Mouse (Mus musculus): ENCODE measurements at regions not wholly inside any gene's neighbourhood (a gene's known extent, or its start where the extent isn't known, plus 50 kb on each side); places are given as distances from the start of the nearest gene placed in this dataset.

DNA sequence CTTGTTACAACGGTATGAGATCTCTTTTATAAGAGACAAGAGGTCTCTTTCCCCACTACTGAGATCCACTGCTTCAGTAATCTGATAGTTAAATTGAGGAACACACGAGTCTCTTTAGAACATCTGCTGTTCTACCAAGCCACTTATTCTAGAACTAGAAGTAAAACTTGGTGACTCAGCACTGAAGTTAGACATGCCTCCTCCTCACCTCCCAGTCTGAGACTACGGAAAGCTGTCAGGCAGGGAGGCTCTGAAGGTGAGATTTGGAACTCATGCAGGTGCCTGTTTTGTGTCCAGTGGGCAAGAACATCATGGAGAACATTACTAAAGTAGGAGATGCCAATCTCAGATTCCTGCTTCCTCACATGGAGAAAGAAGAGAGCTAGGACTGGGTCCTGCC, 262.6 kb downstream of the Rnf152 start:
- TF ChIP-seq CEBPB (IDR thresholded peaks at IDR 0.05; ENCODE audit: low read depth) (no peak), FOSL1 (IDR thresholded peaks at IDR 0.05; ENCODE audit: insufficient read depth, low read length, poor library complexity, severe bottlenecking) (no peak), MYOD1 (IDR thresholded peaks at IDR 0.05; ENCODE audit: control insufficient read depth, insufficient read length, low read depth) (no peak), MAX (IDR thresholded peaks at IDR 0.05) (no peak), CTCF (IDR thresholded peaks at IDR 0.05; ENCODE audit: control insufficient read depth, insufficient read depth, insufficient read length) (no peak), MYOG (IDR thresholded peaks at IDR 0.05; ENCODE audit: control insufficient read depth, extremely low read depth, insufficient read length) (no peak)
- Histone ChIP-seq H3K27me3 (ENCODE audit: control insufficient read depth, insufficient read depth, insufficient read length) (no peaks in the 10 kb centered on the region), H3K4me3 (ENCODE audit: insufficient read depth, poor library complexity, severe bottlenecking) (no peak overlapping the region)

DNA sequence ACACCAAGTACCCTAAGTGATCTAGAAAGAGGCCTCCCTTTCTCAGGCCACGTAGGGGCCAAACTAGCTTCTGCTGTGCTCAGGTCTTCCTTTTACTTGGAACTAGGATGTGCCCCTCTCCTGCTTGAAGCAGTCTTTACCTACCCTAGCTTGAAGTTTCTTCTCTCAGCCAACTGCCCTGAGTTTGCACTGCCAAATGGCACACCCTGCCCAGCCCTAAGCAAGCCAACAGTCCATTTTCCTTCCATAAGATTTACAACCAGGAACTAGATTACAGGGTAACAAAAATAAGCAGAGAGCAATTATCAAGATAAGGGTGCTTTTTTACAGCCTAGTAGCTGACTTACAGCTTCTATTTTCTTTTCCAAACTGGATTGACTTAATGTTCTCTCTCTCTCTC, 263.5 kb downstream of the Rnf152 start:
- Histone ChIP-seq H3K79me2 (ENCODE audit: control insufficient read depth, insufficient read depth) (no peaks in the 10 kb centered on the region), H3K4me3 (ENCODE audit: insufficient read depth, poor library complexity, severe bottlenecking) (no peak overlapping the region), H3K79me3 (ENCODE audit: low read depth) (no peaks in the 10 kb centered on the region), H3K27me3 (ENCODE audit: control insufficient read depth, insufficient read depth, insufficient read length) (no peaks in the 10 kb centered on the region), H3K36me3 (ENCODE audit: control insufficient read depth, insufficient read depth) (no peaks in the 10 kb centered on the region), H3ac (ENCODE audit: control insufficient read depth, insufficient read length, low read depth) (no peak overlapping the region)
- no peak for TF ChIP-seq USF1 (IDR thresholded peaks at IDR 0.05; ENCODE audit: low read depth)
- no peak for TF ChIP-seq CTCF (IDR thresholded peaks at IDR 0.05; ENCODE audit: control insufficient read depth, insufficient read depth, insufficient read length)
- no peak for TF ChIP-seq FOSL1 (IDR thresholded peaks at IDR 0.05; ENCODE audit: insufficient read depth, low read length, poor library complexity, severe bottlenecking)
- TF ChIP-seq MYOG (IDR thresholded peaks at IDR 0.05; ENCODE audit: control insufficient read depth, extremely low read depth, insufficient read length): no peak
- TF ChIP-seq CEBPB (IDR thresholded peaks at IDR 0.05; ENCODE audit: low read depth): no peak
- TF ChIP-seq MYOD1 (IDR thresholded peaks at IDR 0.05; ENCODE audit: control insufficient read depth, insufficient read length, low read depth): no peak
- TF ChIP-seq MAX (IDR thresholded peaks at IDR 0.05): no peak

More for the DNA sequence above, 262.6 kb downstream of the Rnf152 start:
- H3K36me3 ChIP-seq (ENCODE audit: control insufficient read depth, insufficient read depth): no peaks in the 10 kb centered on the region
- H3K79me3 ChIP-seq (ENCODE audit: low read depth): no peaks in the 10 kb centered on the region
- H3K79me2 ChIP-seq (ENCODE audit: control insufficient read depth, insufficient read depth): no peaks in the 10 kb centered on the region
- no peak overlapping the region for H3ac ChIP-seq (ENCODE audit: control insufficient read depth, insufficient read length, low read depth)

DNA sequence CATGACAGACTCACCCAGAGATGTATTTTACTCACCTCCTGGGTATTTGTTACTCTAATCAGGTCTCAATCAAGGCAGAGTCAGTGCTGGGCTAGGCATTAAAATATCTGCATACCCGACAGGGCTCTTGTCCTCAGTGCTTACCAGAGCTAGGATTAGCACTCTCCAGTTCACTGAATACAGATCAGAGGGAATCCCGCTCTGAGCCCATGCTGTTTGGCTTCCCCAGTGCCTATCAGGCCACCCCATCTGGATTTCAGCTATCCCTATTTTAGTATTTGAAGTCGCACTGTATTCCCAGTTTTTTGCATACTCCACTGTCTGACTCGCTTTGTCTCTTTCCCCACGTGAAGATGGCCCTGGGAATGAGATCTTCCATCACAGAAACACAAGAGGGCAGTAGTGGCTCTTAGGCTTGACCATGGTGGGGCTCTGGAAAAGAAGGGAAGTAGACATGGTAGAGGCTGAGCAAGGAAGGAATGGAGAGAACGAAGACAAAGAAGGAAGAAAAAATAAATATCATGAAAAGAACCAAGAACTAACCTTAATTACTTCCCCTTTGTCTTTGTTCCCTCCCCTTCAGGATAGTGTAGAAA, 264.1 kb downstream of the Rnf152 start:
- H3K79me2 ChIP-seq (ENCODE audit: control insufficient read depth, insufficient read depth): no peaks in the 10 kb centered on the region
- H3ac ChIP-seq (ENCODE audit: control insufficient read depth, insufficient read length, low read depth): no peak overlapping the region
- no peaks in the 10 kb centered on the region for H3K36me3 ChIP-seq (ENCODE audit: control insufficient read depth, insufficient read depth)
- TF ChIP-seq FOSL1 (IDR thresholded peaks at IDR 0.05; ENCODE audit: insufficient read depth, low read length, poor library complexity, severe bottlenecking) (no peak), CTCF (IDR thresholded peaks at IDR 0.05; ENCODE audit: control insufficient read depth, insufficient read depth, insufficient read length) (no peak), MYOG (IDR thresholded peaks at IDR 0.05; ENCODE audit: control insufficient read depth, extremely low read depth, insufficient read length) (no peak), CEBPB (IDR thresholded peaks at IDR 0.05; ENCODE audit: low read depth) (no peak), MYOD1 (IDR thresholded peaks at IDR 0.05; ENCODE audit: control insufficient read depth, insufficient read length, low read depth) (no peak), USF1 (IDR thresholded peaks at IDR 0.05; ENCODE audit: low read depth) (no peak), MAX (IDR thresholded peaks at IDR 0.05) (no peak)
- no peak overlapping the region for H3K4me3 ChIP-seq (ENCODE audit: insufficient read depth, poor library complexity, severe bottlenecking)
- no peaks in the 10 kb centered on the region for H3K79me3 ChIP-seq (ENCODE audit: low read depth)
- H3K27me3 ChIP-seq (ENCODE audit: control insufficient read depth, insufficient read depth, insufficient read length): no peaks in the 10 kb centered on the region

DNA sequence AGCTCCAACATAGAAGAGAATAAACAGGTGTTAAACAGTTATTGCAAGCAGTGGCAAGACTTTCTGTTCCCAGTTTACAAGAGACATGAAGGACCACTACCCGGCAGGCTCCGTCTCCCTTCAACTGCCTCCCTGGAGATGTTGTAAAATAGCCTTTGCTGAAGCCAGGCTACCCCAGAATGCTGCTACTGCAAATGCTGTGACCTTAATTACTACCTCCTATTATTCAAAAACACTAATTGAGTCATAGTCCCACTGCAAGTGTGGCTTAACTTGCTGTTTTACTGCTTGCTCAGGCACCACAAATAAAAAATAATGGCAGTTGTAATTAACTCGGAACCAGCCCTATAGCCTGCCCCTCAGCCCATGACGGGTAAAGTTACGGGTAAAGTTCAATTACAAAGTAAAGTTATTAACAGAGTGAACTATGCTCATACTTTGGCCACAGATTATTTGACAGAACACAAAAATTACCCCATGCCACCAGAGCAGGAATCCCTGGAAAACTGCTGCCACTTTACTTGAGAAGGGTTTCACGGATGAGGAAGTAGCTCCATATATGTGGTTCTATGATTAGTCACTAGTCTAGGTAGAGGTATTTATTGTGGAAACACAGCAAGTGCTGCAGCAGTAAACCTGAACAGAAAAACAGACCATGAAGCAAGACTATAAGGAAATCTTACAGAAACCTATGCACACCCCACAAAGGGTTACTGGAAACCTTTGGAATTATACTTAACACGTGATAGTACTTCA, 267.6 kb downstream of the Rnf152 start:
- no peaks in the 10 kb centered on the region for H3K79me2 ChIP-seq (ENCODE audit: control insufficient read depth, insufficient read depth)
- no peaks in the 10 kb centered on the region for H3K36me3 ChIP-seq (ENCODE audit: control insufficient read depth, insufficient read depth)
- no peaks in the 10 kb centered on the region for H3K79me3 ChIP-seq (ENCODE audit: low read depth)
- no peak overlapping the region for H3ac ChIP-seq (ENCODE audit: control insufficient read depth, insufficient read length, low read depth)
- H3K4me3 ChIP-seq (ENCODE audit: insufficient read depth, poor library complexity, severe bottlenecking): no peak overlapping the region
- TF ChIP-seq USF1 (IDR thresholded peaks at IDR 0.05; ENCODE audit: low read depth) (no peak), CEBPB (IDR thresholded peaks at IDR 0.05; ENCODE audit: low read depth) (no peak), MAX (IDR thresholded peaks at IDR 0.05) (no peak), MYOG (IDR thresholded peaks at IDR 0.05; ENCODE audit: control insufficient read depth, extremely low read depth, insufficient read length) (no peak), MYOD1 (IDR thresholded peaks at IDR 0.05; ENCODE audit: control insufficient read depth, insufficient read length, low read depth) (no peak), FOSL1 (IDR thresholded peaks at IDR 0.05; ENCODE audit: insufficient read depth, low read length, poor library complexity, severe bottlenecking) (no peak), CTCF (IDR thresholded peaks at IDR 0.05; ENCODE audit: control insufficient read depth, insufficient read depth, insufficient read length) (no peak)
- H3K27me3 ChIP-seq (ENCODE audit: control insufficient read depth, insufficient read depth, insufficient read length): no peaks in the 10 kb centered on the region

DNA sequence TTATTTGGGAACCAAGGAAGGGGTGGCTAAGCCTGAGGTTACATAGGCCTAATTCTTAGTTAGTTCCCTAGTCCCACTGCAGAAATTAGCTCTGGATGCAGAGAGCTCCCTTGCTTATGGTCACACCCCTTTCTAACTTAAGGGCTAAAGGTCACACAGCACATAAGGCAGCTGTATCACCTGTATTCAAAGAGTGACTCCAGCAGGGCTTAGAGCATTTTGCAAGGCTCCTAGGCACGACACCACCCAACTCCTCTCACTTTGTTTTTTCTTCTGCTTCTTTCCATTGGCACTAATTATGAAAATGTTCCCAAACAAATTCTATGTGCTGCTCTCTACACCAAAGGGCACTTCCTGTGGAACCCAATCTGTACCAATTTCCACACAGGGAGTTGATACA, 268.9 kb downstream of the Rnf152 start:
- no peak for TF ChIP-seq MYOG (IDR thresholded peaks at IDR 0.05; ENCODE audit: control insufficient read depth, extremely low read depth, insufficient read length)
- TF ChIP-seq MAX (IDR thresholded peaks at IDR 0.05): no peak
- TF ChIP-seq CTCF (IDR thresholded peaks at IDR 0.05; ENCODE audit: control insufficient read depth, insufficient read depth, insufficient read length): no peak
- TF ChIP-seq CEBPB (IDR thresholded peaks at IDR 0.05; ENCODE audit: low read depth): no peak
- TF ChIP-seq MYOD1 (IDR thresholded peaks at IDR 0.05; ENCODE audit: control insufficient read depth, insufficient read length, low read depth): no peak
- TF ChIP-seq FOSL1 (IDR thresholded peaks at IDR 0.05; ENCODE audit: insufficient read depth, low read length, poor library complexity, severe bottlenecking): no peak
- no peak for TF ChIP-seq USF1 (IDR thresholded peaks at IDR 0.05; ENCODE audit: low read depth)
- no peaks in the 10 kb centered on the region for H3K79me3 ChIP-seq (ENCODE audit: low read depth)
- no peaks in the 10 kb centered on the region for H3K79me2 ChIP-seq (ENCODE audit: control insufficient read depth, insufficient read depth)

More for the DNA sequence above, 268.9 kb downstream of the Rnf152 start:
- Histone ChIP-seq H3ac (ENCODE audit: control insufficient read depth, insufficient read length, low read depth) (no peak overlapping the region), H3K36me3 (ENCODE audit: control insufficient read depth, insufficient read depth) (no peaks in the 10 kb centered on the region), H3K27me3 (ENCODE audit: control insufficient read depth, insufficient read depth, insufficient read length) (no peaks in the 10 kb centered on the region), H3K4me3 (ENCODE audit: insufficient read depth, poor library complexity, severe bottlenecking) (no peak overlapping the region)
